27 mouse cellular contexts compared by ENCODE assay signal in genomic region chr1:48609026-48609425, GRCm38 (mm10).
DNase-seq lines count a peak whose midpoint lies in the region; ATAC-seq and TF ChIP-seq lines count a peak whose summit lies in the region.
"Had no signal": no experiment of that assay in that cellular context is flagged by ENCODE, and none has a peak within 500 bp of the region (broad histone marks: within the 10 kb centered on the region; RNA-seq: fewer than 3 reads in every experiment).

No protein-coding gene starts in this region.

- DNase-seq in layer of hippocampus, adult 9-10 months (ENCODE audit: low spot score) = peak; percentile 11
- DNase-seq in layer of hippocampus, postnatal 10 days (ENCODE audit: low spot score in 2 of 2) = no peak
- DNase-seq in frontal cortex, postnatal 10 days (ENCODE audit: low spot score in 2 of 2) = peak; percentile 7 to 9
- DNase-seq in left cerebral cortex, adult 8-10 months (ENCODE audit: low spot score in 2 of 2) = peak; percentile 4 to 54
- DNase-seq in right cerebral cortex, postnatal 25 days = peak; percentile 14
- no peak for DNase-seq in heart, adult 2 months
- DNase-seq: adrenal gland, adult 8-10 months; B cell, adult 2 months; cerebellum, adult 2 months; cerebellum, postnatal 36 days; kidney, adult 9 months; kidney, postnatal 36 days; liver, embryonic 13.5 days; lung, adult 2 months; lung, postnatal 14 days; thymus, adult 2 months; thymus, postnatal 4 days had no signal

- H3K27ac ChIP-seq in heart, adult 2 months = no peak overlapping the region
- no peak overlapping the region for H3K27ac ChIP-seq in heart, embryonic 12.5 days (ENCODE audit: poor library complexity, severe bottlenecking)
- H3K27ac ChIP-seq: heart, embryonic 10.5 days; left cerebral cortex, adult 2 months; liver, embryonic 13.5 days; midbrain, embryonic 13.5 days had no signal

- no peak for TF ChIP-seq POLR2A in heart, adult 2 months (IDR thresholded peaks at IDR 0.05; ENCODE audit: insufficient read depth, low read depth, low read length)

- intact Hi-C loops in heart, adult 2 months (cut with DNase I) = no loop called here

- ATAC-seq in heart, embryonic 12.5 days (ENCODE audit: insufficient number of reproducible peaks, low FRiP score) = no peak
- ATAC-seq: forebrain, embryonic 14.5 days; hindbrain, embryonic 16.5 days; intestine, embryonic 16.5 days; midbrain, embryonic 13.5 days; Patski had no signal

- no peak overlapping the region for H3K4me3 ChIP-seq in heart, adult 2 months
- H3K4me3 ChIP-seq in heart, embryonic 12.5 days = no peak overlapping the region
- H3K4me3 ChIP-seq: heart, embryonic 10.5 days; left cerebral cortex, adult 2 months; liver, embryonic 13.5 days; midbrain, embryonic 13.5 days had no signal

- no peaks in the 10 kb centered on the region for H3K27me3 ChIP-seq in heart, adult 2 months (ENCODE audit: control insufficient read depth, insufficient read depth, low read length)
- H3K27me3 ChIP-seq in heart, embryonic 12.5 days (replicated peaks) = no peaks in the 10 kb centered on the region
- H3K27me3 ChIP-seq: CH12.LX; liver, embryonic 13.5 days; midbrain, embryonic 13.5 days; Patski had no signal

- no peaks in the 10 kb centered on the region for H3K36me3 ChIP-seq in heart, adult 2 months (ENCODE audit: control insufficient read depth, insufficient read depth, low read length)
- no peaks in the 10 kb centered on the region for H3K36me3 ChIP-seq in heart, embryonic 12.5 days
- H3K36me3 ChIP-seq: G1E; heart, embryonic 10.5 days; liver, embryonic 13.5 days; midbrain, embryonic 13.5 days had no signal

- H3K9me3 ChIP-seq in heart, embryonic 12.5 days (replicated peaks) = no peaks in the 10 kb centered on the region
- H3K9me3 ChIP-seq: G1E; heart, embryonic 10.5 days; liver, embryonic 13.5 days; midbrain, embryonic 13.5 days had no signal

- H3K4me2 ChIP-seq in heart, embryonic 12.5 days = no peak overlapping the region
- H3K4me2 ChIP-seq: liver, embryonic 13.5 days; midbrain, embryonic 13.5 days had no signal

- H3K9ac ChIP-seq in heart, adult 2 months (ENCODE audit: low read depth, low read length) = no peak overlapping the region
- H3K9ac ChIP-seq in heart, embryonic 12.5 days = no peak overlapping the region
- H3K9ac ChIP-seq: liver, embryonic 13.5 days; midbrain, embryonic 13.5 days had no signal

- TF ChIP-seq CTCF in heart, adult 2 months (IDR thresholded peaks at IDR 0.05) = no peak

- no peak for TF ChIP-seq EP300 in heart, adult 2 months (IDR thresholded peaks at IDR 0.05; ENCODE audit: insufficient read depth, low read depth, low read length)

- WGBS in heart, adult 2 months = 42% methylated on average over 1 of the region's 1 CpGs
- WGBS in heart, embryonic 12.5 days = 41% methylated on average over 1 of the region's 1 CpGs

- H3K4me1 ChIP-seq in heart, adult 2 months (ENCODE audit: control insufficient read depth, insufficient read depth, low read length) = no peaks in the 10 kb centered on the region
- no peaks in the 10 kb centered on the region for H3K4me1 ChIP-seq in heart, embryonic 12.5 days (replicated peaks)
- H3K4me1 ChIP-seq: heart, embryonic 10.5 days; liver, embryonic 13.5 days; midbrain, embryonic 13.5 days had no signal

- no peaks in the 10 kb centered on the region for H3K79me2 ChIP-seq in heart, adult 2 months (replicated peaks; ENCODE audit: control insufficient read depth, insufficient read depth, low read length)

Comparison
In these comparisons a context has a peak if more than half of its experiments do, and no peak if none do; other contexts are left out.
1. DNase-seq: peak in layer of hippocampus, adult 9-10 months (single experiment), frontal cortex, postnatal 10 days (2 of 2), left cerebral cortex, adult 8-10 months (2 of 2) and right cerebral cortex, postnatal 25 days (single experiment); none in layer of hippocampus, postnatal 10 days (0 of 2) and heart, adult 2 months (0 of 2).